Mouse (Mus musculus) myocyte (in vitro differentiated cells): ENCODE data around the gene Gad1.

Experiments
- MYOD1 ChIP-seq, 3 experiments: IDR thresholded peaks; one replicate each; pipeline ENCODE4 v1.6.1; 2011; ENCODE audit warnings: control low read depth in 2 of 3, low read depth in 2 of 3, mild to moderate bottlenecking in 2 of 3, moderate library complexity in 1 of 3; ENCODE audit not compliant: insufficient read length in 2 of 3, control insufficient read depth in 1 of 3
- POLR2A ChIP-seq: IDR thresholded peaks from one replicate; pipeline ENCODE4 v1.6.1; 2011; ENCODE audit warnings: low read depth, mild to moderate bottlenecking, control low read depth, moderate library complexity; ENCODE audit not compliant: insufficient read length
- POLR2AphosphoS2 ChIP-seq: IDR thresholded peaks from one replicate; pipeline ENCODE4 v1.6.1; 2011; ENCODE audit warnings: low read depth, control low read depth; ENCODE audit not compliant: insufficient read length
- SRF ChIP-seq: IDR thresholded peaks from one replicate; pipeline ENCODE4 v1.6.1; 2011; ENCODE audit warnings: low read depth; ENCODE audit not compliant: control insufficient read depth, insufficient read length
- TCF12 ChIP-seq: IDR thresholded peaks from one replicate; pipeline ENCODE4 v1.6.1; 2011; ENCODE audit warnings: mild to moderate bottlenecking, control low read depth; ENCODE audit not compliant: poor library complexity, insufficient read depth, severe bottlenecking
- USF1 ChIP-seq: IDR thresholded peaks from one replicate; pipeline ENCODE4 v1.6.1; 2011; ENCODE audit warnings: low read depth, mild to moderate bottlenecking, control low read depth, moderate library complexity

DNA sequence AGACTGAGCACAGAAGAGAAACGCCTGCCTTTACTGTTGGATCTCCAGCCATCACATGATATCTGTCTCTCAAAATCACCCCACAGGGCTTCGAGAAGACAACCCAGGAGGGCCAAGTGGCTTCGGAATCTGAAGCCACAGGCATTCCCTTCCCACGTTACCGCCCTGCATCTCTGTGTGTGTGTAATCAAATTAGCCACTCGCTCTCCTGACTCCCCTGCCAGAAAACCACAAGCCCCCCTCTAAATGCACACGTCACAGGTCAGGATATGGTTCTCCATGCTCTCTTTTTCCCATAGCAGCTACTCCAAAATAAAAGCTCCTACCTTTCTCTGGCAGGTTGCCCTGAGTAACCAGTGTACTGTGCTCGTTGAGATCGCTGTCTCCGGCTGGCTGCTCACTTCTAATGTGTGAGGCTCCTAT, 76.5 kb downstream of the Gad1 start:
- TF ChIP-seq POLR2A (no peak), TCF12 (no peak), POLR2AphosphoS2 (no peak), SRF (no peak), USF1 (no peak), MYOD1 (IDR thresholded peaks at IDR 0.05; ENCODE audit: control insufficient read depth in 1 of 3, insufficient read length in 2 of 3, low read depth in 2 of 3) (no peak)
